Mouse (Mus musculus) small intestine, adult 2 months (tissue): ENCODE data around the gene Il16.

ENCODE experiments used
- CTCF ChIP-seq: fragments of 200-500 bp; IDR thresholded peaks from 2 replicates; pipeline ENCODE4 v1.5.1; 2012; ENCODE audit warnings: low read depth, mild to moderate bottlenecking, control low read depth, inconsistent platforms, low read length, moderate library complexity, mixed read lengths; ENCODE audit not compliant: insufficient replicate concordance, insufficient read length; ENCODE audit errors: extremely low read depth
- POLR2A ChIP-seq: fragments of 200-500 bp; IDR thresholded peaks from 2 replicates; pipeline ENCODE4 v1.6.1; 2012; ENCODE audit warnings: low read depth, mild to moderate bottlenecking, control low read depth, inconsistent platforms, low read length, moderate library complexity

GRCm38 (mm10) chr7:83794006-83794683 lies 48.6 kb upstream of the Il16 start:
- no peak for TF ChIP-seq CTCF
- no peak for TF ChIP-seq POLR2A
